Comparison of ENCODE assay signal across 26 mouse cellular contexts in genomic region chr8:112005601-112006000, GRCm38 (mm10). TPM values are rescaled to one million over a fixed set of nuclear protein-coding genes. Genes with fewer than 3 reads are reported as not detected.
DNase-seq lines count a peak whose midpoint lies in the region; TF ChIP-seq lines count a peak whose summit lies in the region.
"Had no signal": no experiment of that assay in that cellular context is flagged by ENCODE, and none has a peak within 500 bp of the region (broad histone marks: within the 10 kb centered on the region; RNA-seq: fewer than 3 reads in every experiment).

No protein-coding gene starts in this region.

- TF ChIP-seq CTCF in gastrocnemius, adult 2 months (IDR thresholded peaks at IDR 0.05) = no peak

- peak overlapping the region; percentile 5; the same call in 1 of the 2 replicates for H3K4me3 ChIP-seq in gastrocnemius, adult 2 months
- H3K4me3 ChIP-seq: embryonic facial prominence, embryonic 12.5 days; erythroblast, embryonic 14.5 days; limb, embryonic 10.5 days; midbrain, embryonic 12.5 days; neural tube, embryonic 12.5 days had no signal

- peak; percentile 62 for DNase-seq in gastrocnemius, adult 2 months
- DNase-seq in gastrocnemius, postnatal 4 days (ENCODE audit: low spot score in 2 of 2) = no peak
- peak; percentile 46 to 57 for DNase-seq in left cerebral cortex, adult 18-20 months (ENCODE audit: low spot score in 2 of 2)
- no peak for DNase-seq in left cerebral cortex, postnatal 10 days (ENCODE audit: extremely low spot score in 1 of 2, low spot score in 2 of 2)
- peak; percentile 21 for DNase-seq in CD4-positive helper T cell, adult 2 months (ENCODE audit: low read depth, low spot score)
- peak; percentile 34 to 45 for DNase-seq in left cerebral cortex, postnatal 36 days (ENCODE audit: low spot score in 2 of 2)
- no peak for DNase-seq in kidney, postnatal 36 days
- DNase-seq in adrenal gland, adult (ENCODE audit: inconsistent age in 2 of 2, low spot score in 1 of 2) = no peak
- DNase-seq: adrenal gland, postnatal 10 days; B cell, adult 2 months; cerebellum, postnatal 10 days; heart, adult 18-20 months; heart, postnatal 36 days; kidney, adult 8-10 months; kidney, postnatal 4 days; liver, postnatal 0 days; lung, postnatal 10 days; thymus, postnatal 25 days had no signal

- intact Hi-C loops in gastrocnemius, adult 2 months (cut with DNase I) = no loop called here
- intact Hi-C loops in left cerebral cortex, postnatal 10 days (cut with DNase I) = no loop called here
- intact Hi-C loops in left cerebral cortex, postnatal 36 days (cut with DNase I) = no loop called here

- H3K27ac ChIP-seq in gastrocnemius, adult 2 months = peak overlapping the region; percentile 85
- H3K27ac ChIP-seq: embryonic facial prominence, embryonic 12.5 days; hindbrain, embryonic 14.5 days; limb, embryonic 10.5 days; midbrain, embryonic 12.5 days; neural tube, embryonic 12.5 days had no signal

RNA-seq across cellular contexts. Expression of gene Kars, which starts 5.5 kb away (rescaled TPM):
- 100 to 1,000 TPM; 124 to 125 TPM for total RNA-seq in gastrocnemius, adult 2 months (2021)
- total RNA-seq in gastrocnemius, postnatal 4 days (2021) = 100 to 1,000 TPM; 132 TPM
- total RNA-seq in left cerebral cortex, adult 18-20 months (2021) = 10 to 100 TPM; 78.9 to 81.3 TPM
- 10 to 100 TPM; 83.6 to 89.3 TPM for total RNA-seq in left cerebral cortex, postnatal 10 days (2021)
- 10 to 100 TPM; 68.6 to 73.2 TPM for total RNA-seq in left cerebral cortex, postnatal 36 days (2021)

RNA-seq across cellular contexts. Expression of gene Terf2ip, which starts 5.6 kb away (rescaled TPM):
- total RNA-seq in gastrocnemius, adult 2 months (2021) = 10 to 100 TPM; 10.1 to 11.0 TPM
- 10 to 100 TPM; 13.5 to 15.7 TPM for total RNA-seq in gastrocnemius, postnatal 4 days (2021)
- total RNA-seq in left cerebral cortex, adult 18-20 months (2021) = 10 to 100 TPM; 39.2 to 39.7 TPM
- 10 to 100 TPM; 34.5 to 36.7 TPM for total RNA-seq in left cerebral cortex, postnatal 10 days (2021)
- total RNA-seq in left cerebral cortex, postnatal 36 days (2021) = 10 to 100 TPM; 36.2 to 37.8 TPM

RNA-seq across cellular contexts. Expression of gene Gm6793, which starts 9.2 kb away (rescaled TPM):
- total RNA-seq in gastrocnemius, adult 2 months (2021) = not detected
- under 1 TPM; 0.18 to 0.20 TPM for total RNA-seq in gastrocnemius, postnatal 4 days (2021)
- not detected for total RNA-seq in left cerebral cortex, adult 18-20 months (2021)
- under 1 TPM in 1 of 2 experiments, not detected in 1; 0.22 TPM for total RNA-seq in left cerebral cortex, postnatal 10 days (2021)
- total RNA-seq in left cerebral cortex, postnatal 36 days (2021) = not detected
- total RNA-seq: heart, adult 18-20 months; heart, postnatal 36 days; liver, adult 2 months; monocyte, adult 5-6 weeks had no signal

RNA-seq across cellular contexts. Expression of gene Adat1, which starts 13.5 kb away (rescaled TPM):
- 1 to 10 TPM; 2.4 to 2.7 TPM for total RNA-seq in gastrocnemius, adult 2 months (2021)
- total RNA-seq in gastrocnemius, postnatal 4 days (2021) = 1 to 10 TPM; 2.6 to 2.7 TPM
- 1 to 10 TPM; 5.9 to 6.1 TPM for total RNA-seq in left cerebral cortex, adult 18-20 months (2021)
- total RNA-seq in left cerebral cortex, postnatal 10 days (2021) = 1 to 10 TPM; 4.5 to 4.6 TPM
- total RNA-seq in left cerebral cortex, postnatal 36 days (2021) = 1 to 10 TPM; 4.0 to 8.0 TPM

Comparison
In these comparisons a context has a peak if more than half of its experiments do, and no peak if none do; other contexts are left out.
1. DNase-seq: peak in gastrocnemius, adult 2 months (single experiment), left cerebral cortex, adult 18-20 months (2 of 2), CD4-positive helper T cell, adult 2 months (single experiment) and left cerebral cortex, postnatal 36 days (2 of 2); none in gastrocnemius, postnatal 4 days (0 of 2), left cerebral cortex, postnatal 10 days (0 of 2), kidney, postnatal 36 days (0 of 2) and adrenal gland, adult (0 of 2).